Mouse (Mus musculus) thymus, adult 18-20 months (tissue): ENCODE data around the gene Gfer.
"Not testable (repeated sequence)": the region's sequence is repeated elsewhere in the genome, so short reads cannot be mapped to it uniquely, and the experiment has no call there.

Source experiments
- DNase-seq, 2 experiments: peaks; one replicate each; pipeline ENCODE4 v3.0.0; 2022; ENCODE audit warnings: mixed read lengths in 2 of 2

Gene Gfer

GRCm38 (mm10) chr17:24721383-24721955 lies 25.5 kb upstream of the Gfer start:
- DNase-seq: not testable (repeated sequence)

GRCm38 (mm10) chr17:24720616-24721015 lies 24.7 kb upstream of the Gfer start:
- DNase-seq: not testable (repeated sequence)

- DNase-seq: peak; percentile 96 to 97
Measured at GRCm38 (mm10) chr17:24719494-24720222, 23.7 kb upstream of the Gfer start.

- DNase-seq: not testable (repeated sequence)
Measured at GRCm38 (mm10) chr17:24718938-24719337, 23.0 kb upstream of the Gfer start.

- DNase-seq: no peak
Measured at GRCm38 (mm10) chr17:24717943-24718342, 22.0 kb upstream of the Gfer start, which contains the start of the genes Rnf151 and Rps2. Rnf151 (minus strand) TSS chr17:24718063. Rps2 (plus strand) TSS chr17:24718116.

GRCm38 (mm10) chr17:24716166-24716682 lies 20.3 kb upstream of the Gfer start:
- no peak for DNase-seq

GRCm38 (mm10) chr17:24715556-24715955 lies 19.6 kb upstream of the Gfer start:
- no peak for DNase-seq

GRCm38 (mm10) chr17:24708646-24709045 lies 12.7 kb upstream of the Gfer start:
- no peak for DNase-seq

- DNase-seq: no peak
Measured at GRCm38 (mm10) chr17:24707801-24708425, 12.0 kb upstream of the Gfer start.

GRCm38 (mm10) chr17:24706982-24707800 lies 11.2 kb upstream of the Gfer start, which contains the start of gene Tbl3:
Tbl3 (minus strand) TSS chr17:24707660.
- peak; percentile 77 to 84 for DNase-seq

- no peak for DNase-seq
Measured at GRCm38 (mm10) chr17:24705821-24706220, 9.9 kb upstream of the Gfer start.

GRCm38 (mm10) chr17:24701251-24701650 lies 5.3 kb upstream of the Gfer start:
- no peak for DNase-seq

GRCm38 (mm10) chr17:24699473-24699872 lies 3.5 kb upstream of the Gfer start:
- DNase-seq: peak in 1 of 2 experiments; percentile 3

- peak in 1 of 2 experiments; percentile 2 for DNase-seq
Measured at GRCm38 (mm10) chr17:24698715-24699114, 2.8 kb upstream of the Gfer start.

- DNase-seq: peak in 1 of 2 experiments; percentile 23
Measured at GRCm38 (mm10) chr17:24697985-24698384, 2.0 kb upstream of the Gfer start.

GRCm38 (mm10) chr17:24695326-24696010 lies 488 bp downstream of the Gfer start:
- no peak for DNase-seq

- no peak for DNase-seq
Measured at GRCm38 (mm10) chr17:24692385-24692784, 3.6 kb downstream of the Gfer start.

GRCm38 (mm10) chr17:24689251-24690081 lies 6.5 kb downstream of the Gfer start, which contains the start of gene Syngr3:
Syngr3 (minus strand) TSS chr17:24689955.
- DNase-seq: peak in 1 of 2 experiments; percentile 4

- no peak for DNase-seq
Measured at GRCm38 (mm10) chr17:24687599-24687998, 8.4 kb downstream of the Gfer start.

GRCm38 (mm10) chr17:24687146-24687595 lies 8.8 kb downstream of the Gfer start:
- peak; percentile 41 to 64 for DNase-seq

- DNase-seq: peak in 1 of 2 experiments; percentile 31
Measured at GRCm38 (mm10) chr17:24686514-24686913, 9.4 kb downstream of the Gfer start.
